Mouse (Mus musculus) cerebellum, postnatal 14 days (tissue): Measurements from ENCODE around the gene Gm614.

Experiments used
- DNase-seq, 2 experiments: peaks; one replicate each; pipeline ENCODE4 v3.0.0; 2021; ENCODE audit warnings: mixed read lengths in 2 of 2

The Gm614 gene

DNA sequence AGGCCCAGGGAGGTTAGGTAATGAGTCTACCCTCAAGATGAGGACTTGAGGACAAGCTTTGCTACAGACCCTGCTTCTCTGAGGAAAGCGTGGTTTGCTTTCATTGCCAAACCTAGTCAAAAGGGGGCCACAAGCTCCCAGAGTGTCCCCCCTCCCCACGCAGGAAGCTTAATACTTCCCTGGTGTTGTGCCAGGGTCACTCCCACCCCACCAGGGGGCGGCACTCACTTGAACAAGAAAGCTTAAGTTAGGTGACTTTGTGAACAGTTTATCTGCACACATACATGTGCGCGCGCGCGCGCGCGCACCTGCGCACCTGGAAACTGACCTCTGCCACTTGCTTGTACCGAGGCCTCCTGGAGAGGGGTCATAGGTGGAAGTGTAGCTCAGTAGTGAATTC lies 7.2 kb downstream of the Gm614 start:
- peak in 1 of 2 experiments; percentile 37 for DNase-seq

DNA sequence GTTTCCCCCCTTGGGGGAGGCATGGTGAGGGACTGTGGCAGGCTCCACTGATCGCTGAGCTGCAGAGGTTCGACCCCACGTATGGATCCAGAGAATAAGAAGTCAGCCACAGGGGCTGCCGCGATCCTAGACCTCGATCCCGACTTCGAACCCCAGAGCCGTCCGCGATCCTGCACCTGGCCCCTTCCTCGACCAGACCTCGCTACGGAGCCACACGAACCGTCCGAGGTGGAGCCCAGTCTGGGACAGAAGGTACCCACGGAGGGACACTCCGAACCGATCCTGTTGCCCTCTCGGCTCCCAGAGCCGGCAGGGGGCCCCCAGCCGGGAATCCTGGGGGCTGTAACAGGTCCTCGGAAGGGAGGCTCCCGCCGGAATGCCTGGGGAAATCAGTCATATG lies 9.1 kb downstream of the Gm614 start:
- DNase-seq, result peak; percentile 9 to 13

DNA sequence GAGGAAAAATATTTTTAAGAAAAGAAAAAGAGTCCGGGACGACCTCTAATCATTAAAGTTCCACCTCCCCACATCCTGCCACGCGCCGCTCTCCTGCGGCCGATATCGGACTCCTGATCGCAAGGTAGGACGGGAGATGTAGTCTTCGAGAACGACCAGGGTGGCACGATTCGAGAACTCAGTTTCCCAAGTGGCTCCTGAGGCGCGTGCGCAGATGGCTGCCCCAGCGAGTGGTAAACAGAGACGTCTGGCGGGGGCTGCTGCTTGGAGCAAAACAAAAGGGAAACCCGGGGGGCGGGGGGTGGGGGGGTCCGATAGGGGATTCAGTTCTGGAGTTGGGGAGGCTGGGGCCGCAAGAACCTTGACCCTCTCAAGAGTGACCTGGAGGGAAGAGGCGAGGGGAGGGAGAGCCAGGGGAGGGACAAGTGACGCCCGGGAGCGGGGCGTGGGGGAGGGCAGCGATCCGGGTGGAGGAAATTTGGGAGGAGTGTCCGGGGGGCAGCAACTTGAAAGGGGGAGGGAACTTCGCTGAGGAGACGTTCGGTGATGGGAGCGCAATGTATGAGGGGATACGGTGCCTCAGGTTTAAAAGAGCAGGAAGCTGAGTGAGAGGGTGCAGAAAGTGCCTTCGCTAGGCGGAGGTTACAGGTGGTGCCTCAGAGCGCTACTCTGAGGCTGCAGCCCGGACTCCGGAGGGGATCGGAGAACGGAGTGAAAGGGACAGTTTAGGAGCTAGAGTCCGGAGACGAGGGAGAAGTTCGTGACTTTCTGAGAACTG lies 9.7 kb downstream of the Gm614 start, which contains the start of gene Foxo4:
Gene Foxo4, plus strand, starts transcription at position 577 of the 778 bp plus-strand sequence.
- peak; percentile 89 to 90 for DNase-seq

DNA sequence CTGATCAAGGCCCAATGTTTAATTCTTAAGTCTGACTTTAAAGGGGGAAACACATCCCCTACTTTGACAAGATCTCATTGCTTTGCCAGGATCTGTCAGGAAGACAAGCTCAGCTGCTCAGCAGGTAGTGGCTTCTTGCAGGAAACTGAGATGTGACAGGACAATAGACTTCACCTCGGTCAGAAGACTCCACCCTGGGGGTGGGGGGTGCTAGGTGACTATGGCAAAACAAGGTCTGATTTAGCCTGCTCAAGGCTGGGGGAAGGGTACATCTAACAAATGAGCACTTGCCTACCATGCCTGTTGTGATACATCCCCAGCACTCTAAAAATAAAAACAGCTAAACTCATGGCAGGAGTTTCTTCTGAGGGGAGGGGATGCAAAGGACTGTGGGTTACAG lies 18.8 kb downstream of the Gm614 start:
- no peak for DNase-seq

DNA sequence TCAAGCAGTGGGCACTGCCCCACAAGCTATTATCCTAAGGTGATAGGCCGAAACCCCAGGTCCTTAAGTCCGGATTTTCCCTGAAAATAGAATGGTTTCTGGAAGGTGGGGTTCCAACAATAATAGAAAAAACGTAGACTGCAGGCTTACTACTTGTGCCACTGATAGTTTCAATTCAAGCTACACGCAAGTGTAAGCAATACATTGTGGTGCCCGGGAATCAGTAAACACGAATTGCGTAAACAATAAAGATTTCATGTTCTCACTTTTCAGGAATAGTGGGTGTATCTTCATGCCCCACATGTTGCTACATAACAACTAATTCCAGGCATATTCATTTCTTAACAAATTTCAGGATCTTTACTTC lies 41.0 kb downstream of the Gm614 start:
- no peak for DNase-seq

DNA sequence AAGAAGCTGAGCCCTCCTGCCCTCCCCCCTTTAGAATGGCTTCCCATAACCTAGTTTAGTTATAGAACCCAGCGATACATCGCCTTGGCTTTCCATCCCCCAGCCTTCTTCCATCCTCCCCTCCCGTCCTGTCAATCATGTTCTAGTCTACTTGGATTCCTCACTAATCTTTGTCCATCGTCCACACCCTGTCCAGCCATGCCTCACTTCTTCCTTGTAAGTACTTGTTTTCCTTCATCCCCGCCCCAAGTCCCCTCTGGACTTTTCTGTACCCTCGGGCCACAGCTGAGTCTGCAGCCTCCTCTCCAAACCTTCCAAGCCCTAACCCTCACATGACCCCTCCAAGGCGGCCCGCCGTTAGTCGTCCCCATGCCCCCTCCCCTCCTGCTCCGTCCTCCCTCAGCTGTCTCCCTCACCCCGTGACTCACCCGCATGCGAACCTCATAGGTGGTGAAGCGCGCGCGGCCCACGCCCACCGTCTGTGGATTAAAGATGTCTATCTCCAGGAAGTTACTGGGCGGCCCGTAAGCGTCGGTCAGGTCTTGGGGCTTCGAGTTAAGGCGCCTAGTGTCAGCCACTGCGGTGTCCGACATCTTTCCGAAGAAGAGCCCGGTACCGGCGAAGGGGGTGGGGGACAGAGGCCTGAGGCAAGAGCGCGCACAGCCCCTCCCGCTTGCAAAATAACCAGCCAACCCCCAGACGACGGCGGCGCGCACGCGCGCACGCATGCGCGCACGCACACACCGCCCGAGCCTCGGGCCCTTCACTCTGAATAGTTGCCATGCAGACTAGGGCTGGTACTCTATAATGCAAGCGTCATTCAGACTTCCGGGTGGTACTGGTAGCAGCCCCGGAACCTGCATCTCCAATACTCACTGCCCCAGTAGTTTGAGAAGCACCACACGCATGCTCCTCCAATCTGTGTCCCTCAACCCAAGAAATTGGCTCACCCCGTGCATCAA lies 41.7 kb downstream of the Gm614 start, which contains the start of gene Snx12:
Gene Snx12, minus strand, starts transcription at position 730 of the 962 bp plus-strand sequence.
- DNase-seq, result peak; percentile 88 to 93
